Mouse (Mus musculus) ES-Bruce4 (cell line): ENCODE results near the gene Atp2b1.

Source experiments
- CTCF ChIP-seq: IDR thresholded peaks from one replicate; pipeline ENCODE4 v1.8.1; 2011; ENCODE audit warnings: low read depth, low read length
- EP300 ChIP-seq: IDR thresholded peaks from 2 replicates; pipeline ENCODE4 v1.6.1; 2011; ENCODE audit warnings: low read depth, low read length; ENCODE audit not compliant: insufficient read depth
- POLR2A ChIP-seq: IDR thresholded peaks from one replicate; pipeline ENCODE4 v1.8.1; 2011; ENCODE audit warnings: low read length; ENCODE audit not compliant: insufficient read depth

DNA sequence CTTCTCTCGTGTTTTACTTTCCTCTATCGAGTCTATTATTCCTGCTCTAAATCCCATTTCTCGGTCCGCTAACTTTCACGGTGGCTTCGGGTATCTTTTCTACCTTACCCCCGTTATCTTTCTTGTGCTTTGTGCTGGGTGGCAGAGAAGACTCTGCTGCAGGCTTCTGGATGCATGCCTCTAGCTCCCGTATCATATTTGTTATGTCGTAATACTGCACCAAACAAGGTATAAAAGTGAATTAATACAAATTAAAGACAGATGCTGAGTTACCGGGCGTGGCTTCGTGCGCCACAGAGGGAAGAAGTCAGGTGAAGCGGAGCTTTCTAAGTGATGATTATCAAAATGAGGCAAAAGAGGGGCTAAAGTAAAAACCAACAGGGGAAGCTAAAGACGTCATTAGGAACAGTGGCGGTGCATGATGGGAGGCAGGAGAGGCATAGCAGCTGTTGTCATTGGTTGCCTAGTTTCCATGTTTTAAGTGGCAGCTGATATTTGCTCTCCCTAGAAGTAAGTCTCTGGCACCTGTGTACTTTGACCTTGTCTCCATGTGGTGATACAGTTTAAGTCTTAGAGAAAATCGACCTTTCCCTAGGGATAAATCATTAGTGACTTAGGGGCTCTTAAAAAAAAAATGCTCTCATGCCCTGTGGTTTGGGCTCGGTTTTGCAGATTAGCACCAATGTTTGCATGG, 58.9 kb downstream of the Atp2b1 start:
- TF ChIP-seq EP300 (no peak), CTCF (no peak), POLR2A (no peak)
